Mouse (Mus musculus) megakaryocyte-erythroid progenitor cell, adult 5-6 weeks (primary cell): Measurements from ENCODE around the gene Cux1. TPM values are rescaled to one million over a fixed set of nuclear protein-coding genes. Genes with fewer than 3 reads are reported as not detected.

ENCODE experiments used
- ATAC-seq: replicated peaks from 2 replicates; pipeline ENCODE4 v1.8.0; 2016; ENCODE audit warnings: mild to moderate bottlenecking, inconsistent platforms; ENCODE audit not compliant: severe bottlenecking, poor library complexity, low FRiP score, low TSS enrichment
- total RNA-seq, 2 experiments: library from RNA; stranded (forward) in 1 of 2; stranded (reverse) in 1 of 2; fragments of 200-1000, 215-1000 nt in 1 of 2; fragments of >200 nt in 1 of 2; fragmentation: Nextera tagmentation in 1 of 2; gene quantifications; 2 replicates each; pipeline ENCODE4 v1.2.3; 2014 to 2017

Cux1 gene
- total RNA-seq, 2 experiments from 2014 or later = 97.0 to 105 TPM

- no peak for ATAC-seq
Observed at GRCm38 (mm10) chr5:136458893-136459499, 108.3 kb downstream of the Cux1 start.

GRCm38 (mm10) chr5:136458102-136458863 is 109.0 kb downstream of the Cux1 start:
- no peak for ATAC-seq

GRCm38 (mm10) chr5:136456395-136456794 is 110.9 kb downstream of the Cux1 start:
- ATAC-seq = no peak

- ATAC-seq = no peak
Observed at GRCm38 (mm10) chr5:136452681-136453080, 114.6 kb downstream of the Cux1 start.

- peak; percentile 78 for ATAC-seq
Observed at GRCm38 (mm10) chr5:136449801-136450200, 117.5 kb downstream of the Cux1 start.

- ATAC-seq = no peak
Observed at GRCm38 (mm10) chr5:136445967-136446366, 121.3 kb downstream of the Cux1 start.

GRCm38 (mm10) chr5:136442238-136443187 is 124.8 kb downstream of the Cux1 start:
- ATAC-seq = no peak

- no peak for ATAC-seq
Observed at GRCm38 (mm10) chr5:136429647-136430046, 137.6 kb downstream of the Cux1 start.

- no peak for ATAC-seq
Observed at GRCm38 (mm10) chr5:136428498-136429060, 138.7 kb downstream of the Cux1 start.

GRCm38 (mm10) chr5:136427772-136428497 is 139.4 kb downstream of the Cux1 start:
- ATAC-seq = no peak

- ATAC-seq = no peak
Observed at GRCm38 (mm10) chr5:136427121-136427771, 140.0 kb downstream of the Cux1 start.

GRCm38 (mm10) chr5:136422948-136423347 is 144.3 kb downstream of the Cux1 start:
- no peak for ATAC-seq

GRCm38 (mm10) chr5:136421885-136422284 is 145.4 kb downstream of the Cux1 start:
- ATAC-seq = no peak

- ATAC-seq = peak; percentile 58; the same call in 1 of the 2 replicates
Observed at GRCm38 (mm10) chr5:136421316-136421715, 146.0 kb downstream of the Cux1 start.

- no peak for ATAC-seq
Observed at GRCm38 (mm10) chr5:136420342-136420741, 146.9 kb downstream of the Cux1 start.

GRCm38 (mm10) chr5:136417891-136418290 is 149.4 kb downstream of the Cux1 start:
- no peak for ATAC-seq

- ATAC-seq = no peak
Observed at GRCm38 (mm10) chr5:136414479-136414878, 152.8 kb downstream of the Cux1 start.

- ATAC-seq = peak; percentile 73
Observed at GRCm38 (mm10) chr5:136410681-136411181, 156.6 kb downstream of the Cux1 start.
